Mouse (Mus musculus) thymus, postnatal 14 days (tissue): Measurements from ENCODE around the gene Tbx18.

Experiments
- DNase-seq: peaks from one replicate; pipeline ENCODE4 v3.0.0; 2021

The Tbx18 gene

DNA sequence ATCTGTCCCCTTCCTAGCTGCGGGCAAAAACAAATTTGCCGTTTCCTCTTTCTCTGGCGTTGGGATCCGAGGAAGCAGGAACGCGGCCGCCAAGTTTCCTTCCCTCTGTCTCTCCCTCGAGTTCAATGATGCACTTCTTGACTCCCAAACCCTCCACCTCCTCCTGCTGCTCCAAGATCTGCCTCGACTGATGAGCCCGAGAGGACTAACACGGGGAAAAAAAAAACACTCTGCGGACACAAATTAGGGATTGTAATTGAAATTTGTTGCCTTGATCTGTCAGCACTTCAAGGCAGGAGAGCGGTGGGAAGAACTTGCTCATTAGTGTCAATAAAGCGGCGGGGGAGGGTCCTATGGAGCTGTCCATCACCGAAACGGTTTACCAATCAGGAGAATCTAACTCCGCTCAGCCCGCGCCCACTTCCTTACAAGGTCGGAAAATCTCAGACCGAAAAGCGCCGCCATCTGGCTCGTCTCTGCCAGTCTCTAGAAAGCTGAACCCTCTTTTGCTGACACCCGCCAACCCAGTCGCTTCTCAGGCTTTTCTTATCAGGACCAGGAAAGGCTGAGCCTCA, at the start of gene Tbx18:
TSS of gene Tbx18 (minus strand) at position 300 of the 575 bp plus-strand sequence.
- DNase-seq, result no peak

DNA sequence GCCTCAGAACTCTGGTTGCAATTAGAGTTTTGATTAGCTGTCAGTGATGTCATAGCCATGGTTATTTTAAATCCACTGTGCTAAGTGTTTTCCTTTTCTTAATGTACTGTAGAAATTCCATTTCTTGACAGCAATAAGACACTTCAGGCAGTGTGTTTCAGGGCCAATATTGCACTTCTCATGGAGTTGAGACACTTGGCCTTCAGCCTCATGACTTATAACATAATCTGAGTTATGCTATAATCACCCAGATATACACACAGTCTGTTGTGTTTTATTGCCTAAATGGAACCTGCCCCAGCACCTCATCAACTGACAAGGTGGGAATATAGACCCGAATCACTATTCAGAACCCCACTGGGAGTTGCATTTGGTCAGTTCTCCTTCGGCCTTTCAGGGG, 42.9 kb upstream of the Tbx18 start:
- DNase-seq, result no peak

DNA sequence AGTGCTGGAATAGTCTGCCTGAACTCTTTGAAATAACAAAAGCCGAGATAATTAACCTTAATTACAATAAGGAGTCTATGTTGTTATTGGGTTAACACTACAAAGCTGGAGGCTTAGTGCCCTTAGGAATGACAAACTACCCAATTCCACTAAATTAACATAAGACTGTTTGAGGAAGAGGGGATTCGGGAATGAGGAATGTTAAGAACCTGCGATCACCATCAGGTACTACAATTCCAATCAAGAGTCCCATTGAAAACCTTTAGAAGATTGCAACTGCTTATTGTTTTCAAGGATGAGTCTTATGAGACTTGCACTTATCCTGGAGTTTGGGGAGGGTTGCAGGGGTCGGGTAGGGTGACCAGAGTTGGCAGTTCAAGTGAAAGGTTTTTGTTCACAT, 24.6 kb upstream of the Tbx18 start:
- no peak for DNase-seq

DNA sequence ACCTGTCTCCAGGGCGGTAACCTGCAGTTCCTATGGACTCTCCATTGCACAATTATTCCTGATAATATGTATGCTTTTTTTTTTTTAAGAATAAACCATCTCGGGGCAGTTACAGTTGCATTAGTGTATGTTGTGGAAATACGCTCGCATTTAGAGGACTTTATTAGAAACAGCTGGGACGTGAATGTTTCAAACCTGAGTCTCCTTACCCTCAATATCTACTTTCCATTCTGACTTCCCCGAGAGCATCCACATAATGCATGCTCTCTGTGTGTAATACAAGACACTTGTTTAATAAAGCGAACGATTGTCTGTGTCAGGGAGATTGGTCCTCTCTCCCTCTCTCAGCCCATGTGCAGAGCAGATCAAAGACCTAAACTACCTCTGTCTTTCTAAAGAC, 10.5 kb upstream of the Tbx18 start:
- no peak for DNase-seq

DNA sequence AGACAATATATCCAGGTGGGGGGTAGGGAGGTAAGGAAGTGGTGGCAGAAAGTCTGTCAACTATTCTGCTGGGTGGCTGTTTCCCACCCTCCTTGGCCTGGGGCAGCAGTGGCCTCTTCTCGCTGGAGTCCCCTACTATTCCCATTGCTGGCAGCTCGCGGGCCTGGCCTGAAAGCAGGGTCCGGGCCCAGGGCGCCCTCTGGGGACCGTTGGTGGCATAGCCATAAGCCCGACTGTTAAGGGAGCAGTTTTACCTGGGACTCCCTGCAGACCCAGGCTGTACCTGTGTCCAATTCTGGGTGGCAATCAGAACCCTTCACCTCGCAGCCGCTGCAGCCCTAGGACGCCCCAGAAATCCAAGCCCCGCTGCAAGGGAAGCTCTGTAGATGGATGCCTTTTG, 9.6 kb upstream of the Tbx18 start:
- no peak for DNase-seq

DNA sequence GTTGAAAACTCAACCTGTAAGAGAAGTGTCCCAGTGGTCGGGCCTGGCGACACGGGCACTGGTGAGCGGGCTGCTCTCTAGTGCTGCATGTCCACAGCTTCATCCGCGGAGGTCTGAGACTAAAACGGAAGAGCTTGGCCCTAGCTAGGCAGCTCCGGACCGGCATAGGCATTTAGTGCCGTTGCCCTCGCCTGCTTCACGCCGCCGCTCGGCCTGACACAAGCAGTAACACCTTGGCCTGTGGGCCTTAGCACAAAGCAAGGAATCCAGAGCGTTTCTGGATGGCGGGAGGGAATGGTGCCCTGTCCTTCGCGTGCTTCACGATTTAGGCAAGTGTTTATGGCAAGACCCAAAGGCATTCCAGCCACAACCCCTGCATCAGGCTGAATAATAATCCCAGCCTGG, 9.2 kb upstream of the Tbx18 start:
- DNase-seq, result no peak

DNA sequence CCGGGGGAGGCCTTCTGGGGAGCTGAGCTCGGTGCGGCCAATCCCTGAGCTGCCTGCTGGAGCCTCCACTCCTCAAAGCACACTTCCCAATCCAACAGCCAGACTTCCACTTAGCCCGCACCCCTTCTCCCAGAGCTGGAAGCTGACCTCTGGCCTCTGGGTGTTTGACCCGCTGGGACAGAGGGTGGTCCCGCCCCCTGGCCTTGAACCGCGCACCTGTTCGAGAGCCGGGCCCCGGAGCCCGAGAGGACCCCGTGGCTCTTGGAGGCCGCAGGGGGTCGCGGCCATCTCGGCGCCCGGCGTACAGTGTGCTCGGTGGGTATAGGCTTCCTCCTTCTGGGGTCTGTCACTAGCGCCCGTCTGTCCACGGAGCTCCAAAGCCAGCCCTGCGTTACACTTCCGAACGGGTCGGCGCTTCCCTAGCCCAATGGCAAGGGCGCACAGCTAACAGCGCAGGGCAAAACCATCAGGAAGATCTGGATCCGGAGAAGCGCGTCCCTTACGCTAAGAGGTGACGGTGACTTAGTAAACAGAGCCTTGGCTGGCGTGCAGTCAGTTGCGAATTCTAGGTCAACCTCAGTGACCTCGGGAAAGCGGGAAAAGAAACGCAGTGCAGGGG, 8.6 kb upstream of the Tbx18 start:
- no peak for DNase-seq

DNA sequence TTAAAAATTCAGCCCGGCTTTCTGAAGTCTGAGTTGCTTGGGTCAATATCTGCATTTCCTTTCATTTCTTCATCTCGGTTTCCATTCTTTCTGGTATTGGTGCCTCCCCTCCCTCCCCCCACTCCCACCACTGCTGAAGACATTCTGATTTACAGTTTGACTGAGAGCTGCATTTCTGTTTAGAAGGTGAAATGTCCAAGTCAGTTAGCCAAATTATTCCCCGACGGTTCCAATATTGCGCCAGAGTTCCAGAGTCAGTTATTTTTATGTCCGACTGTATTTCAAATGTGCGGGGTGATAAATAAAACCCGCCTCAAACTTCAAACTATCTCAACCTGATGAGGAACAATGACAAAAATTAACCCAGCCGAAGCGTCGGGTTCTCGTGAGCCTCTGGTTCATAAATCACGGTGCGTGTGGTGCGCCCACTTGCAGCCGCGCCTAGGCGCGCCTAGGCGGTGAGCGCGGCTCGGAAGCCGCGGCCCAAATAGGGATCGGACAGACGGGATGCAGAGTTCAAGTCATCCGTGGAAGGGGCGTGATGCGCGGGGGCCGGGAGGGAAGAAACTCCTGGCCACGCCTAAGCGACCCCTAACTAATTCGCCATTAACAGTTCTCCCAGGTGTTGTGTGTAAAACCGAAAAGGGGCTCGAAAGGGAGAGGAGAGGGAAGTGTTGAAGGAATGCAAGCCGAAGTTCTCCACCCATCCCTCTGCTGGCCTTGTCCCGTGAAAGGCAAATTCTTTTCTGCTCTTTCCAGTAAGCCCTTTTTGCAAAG, 7.9 kb upstream of the Tbx18 start:
- no peak for DNase-seq

DNA sequence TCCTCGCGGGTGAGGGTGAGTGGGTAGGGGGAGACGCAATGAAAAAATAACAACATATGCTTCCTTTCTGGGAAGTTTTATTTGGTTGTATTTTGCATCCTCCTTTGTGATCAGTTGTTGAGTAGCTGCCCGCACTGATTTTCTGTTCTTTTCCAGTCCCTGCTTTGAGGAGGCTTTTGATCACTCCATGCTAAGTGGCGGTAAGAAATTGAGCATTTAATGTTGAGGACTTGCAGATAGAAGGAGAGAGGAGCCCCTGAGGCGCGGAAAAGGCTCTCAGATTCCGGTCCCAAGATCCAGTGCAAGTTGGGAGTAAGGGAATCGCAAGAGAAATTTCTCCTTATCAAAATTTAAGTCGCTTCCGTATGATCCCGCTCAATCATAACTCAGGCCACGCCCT, 7.1 kb upstream of the Tbx18 start:
- DNase-seq, result no peak

DNA sequence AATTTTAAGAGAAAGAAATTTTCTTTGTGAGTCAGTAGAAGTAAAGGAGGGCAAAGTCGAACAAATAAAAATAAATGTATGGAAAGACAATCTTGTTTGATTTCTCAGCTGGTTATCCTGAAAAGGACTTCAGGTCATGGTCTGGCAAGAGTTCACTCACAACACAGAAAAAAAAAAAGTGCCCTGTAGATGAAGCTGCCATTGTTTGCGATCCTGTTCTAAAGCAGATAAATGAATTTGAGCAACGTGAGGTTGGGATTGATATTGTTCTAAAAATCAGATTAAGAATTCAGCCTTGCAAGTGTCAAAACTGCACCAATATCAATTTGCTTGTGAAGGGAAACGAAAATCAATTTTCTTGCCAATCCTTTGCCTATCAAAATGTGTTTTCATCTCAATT, 6.2 kb upstream of the Tbx18 start:
- DNase-seq, result no peak

DNA sequence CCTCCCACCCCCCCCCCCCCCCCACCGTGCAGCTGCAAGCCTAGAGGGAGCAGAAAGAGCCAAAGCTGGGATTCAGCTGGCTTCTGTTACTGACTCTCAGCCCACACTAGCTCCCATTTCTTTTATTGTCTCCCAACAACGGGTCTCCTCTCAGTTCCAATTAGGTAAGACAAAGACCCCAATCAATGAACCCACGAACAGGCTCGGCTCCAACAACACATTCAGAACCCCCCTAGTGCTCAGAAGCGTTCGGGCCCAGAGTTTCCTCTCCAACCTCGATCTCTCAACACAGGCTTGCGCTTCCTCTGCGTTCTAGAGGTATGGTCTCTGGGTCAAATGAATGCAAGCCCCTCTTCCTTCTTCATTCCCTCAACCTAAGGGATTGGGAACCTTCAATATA, 4.0 kb upstream of the Tbx18 start:
- DNase-seq, result no peak

DNA sequence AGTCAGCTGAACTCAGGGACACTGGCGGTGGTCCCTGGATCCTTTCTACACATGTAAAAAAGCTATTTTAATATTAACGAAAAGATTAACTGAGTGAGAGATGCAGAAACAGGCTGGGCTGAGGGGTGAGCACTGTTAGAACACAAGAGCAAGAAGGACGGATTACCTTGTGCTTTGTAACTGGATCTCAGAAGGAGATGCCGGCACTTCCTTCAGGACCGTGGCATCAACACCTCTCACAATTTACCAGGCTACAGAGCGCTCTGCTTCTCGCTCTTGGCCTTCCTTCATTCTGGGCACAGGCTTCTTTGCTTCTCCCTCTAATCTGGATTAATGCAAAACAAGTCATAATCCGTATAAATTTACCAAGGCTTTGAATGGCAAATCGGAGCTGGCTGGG, 3.6 kb upstream of the Tbx18 start:
- no peak for DNase-seq

DNA sequence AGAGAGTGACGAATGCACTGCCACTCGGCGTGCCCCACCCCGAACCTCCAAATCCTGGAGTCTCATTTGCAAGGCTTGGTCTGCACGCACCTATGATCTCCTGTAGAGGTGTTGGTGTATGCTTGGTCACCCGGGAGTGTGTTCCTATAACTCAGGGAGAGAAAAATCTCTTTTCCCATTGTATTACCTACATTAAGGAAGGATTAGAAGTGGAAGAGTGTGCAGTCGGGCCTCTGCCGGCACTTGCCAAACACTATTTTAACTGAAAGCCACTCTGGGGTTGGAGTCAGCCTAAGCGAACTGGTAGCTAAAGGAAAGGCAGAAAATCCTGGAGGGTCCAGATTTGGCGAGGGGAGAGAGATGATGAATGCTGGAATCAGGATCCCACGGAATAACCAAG, 2.7 kb upstream of the Tbx18 start:
- no peak for DNase-seq

DNA sequence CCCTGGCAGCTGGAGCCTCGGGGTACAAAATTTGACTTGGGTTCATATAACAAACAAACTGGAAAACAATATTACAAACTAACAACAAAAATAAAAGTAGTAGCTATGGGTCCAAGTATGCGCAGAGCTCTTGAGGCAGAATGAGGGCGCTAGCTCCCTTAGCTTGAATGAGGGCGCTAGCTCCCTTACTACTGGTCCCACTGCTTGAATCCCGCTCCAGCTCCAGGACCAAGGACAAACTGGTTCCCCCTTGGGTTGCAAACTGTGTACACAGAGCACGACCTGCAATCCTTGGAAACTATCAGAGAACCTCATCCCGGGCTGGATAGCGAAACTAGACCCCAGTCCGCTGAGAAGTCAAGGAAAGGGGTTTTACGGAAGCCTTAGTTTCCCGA, 2.2 kb upstream of the Tbx18 start:
- no peak for DNase-seq

DNA sequence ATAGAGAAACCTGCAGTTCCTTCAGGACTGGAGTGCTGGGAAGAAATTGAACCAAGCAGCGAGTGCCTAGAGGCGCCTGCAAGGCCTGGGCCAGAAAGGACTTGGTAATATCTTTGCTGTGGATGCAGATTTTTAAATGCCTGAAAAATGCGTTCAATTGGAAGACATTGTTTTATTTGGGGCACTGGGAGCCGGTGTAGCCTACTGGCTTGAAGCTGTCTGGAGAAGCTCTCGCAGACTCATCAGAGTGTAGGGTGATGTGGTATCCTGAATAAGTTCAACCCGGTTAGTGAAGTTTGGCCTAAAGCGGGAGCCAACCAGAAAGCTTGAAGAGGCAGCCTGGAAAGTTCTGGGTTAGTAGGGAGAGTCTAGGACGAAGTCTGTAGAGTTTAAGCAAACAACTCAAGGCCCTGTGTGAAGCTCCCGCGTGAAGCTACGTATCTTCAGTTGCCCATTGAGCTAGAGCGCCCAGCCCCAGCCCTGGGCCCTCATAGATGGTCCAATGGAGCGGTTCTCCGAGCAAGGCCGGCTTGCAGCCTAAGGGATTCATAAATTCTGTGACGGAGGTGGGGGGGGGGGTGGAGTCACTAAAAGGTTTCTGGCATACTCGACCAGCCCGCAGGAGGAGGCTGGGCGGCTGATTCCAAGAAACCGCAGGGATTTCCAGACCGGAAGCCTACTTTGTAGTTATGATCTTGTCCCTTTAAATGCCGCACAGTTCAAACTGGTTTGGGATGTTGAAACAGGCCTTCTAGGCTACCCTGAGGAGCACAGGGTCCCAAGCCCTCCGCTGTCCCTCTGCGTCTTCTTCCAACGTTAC, 1.6 kb upstream of the Tbx18 start:
- no peak for DNase-seq

DNA sequence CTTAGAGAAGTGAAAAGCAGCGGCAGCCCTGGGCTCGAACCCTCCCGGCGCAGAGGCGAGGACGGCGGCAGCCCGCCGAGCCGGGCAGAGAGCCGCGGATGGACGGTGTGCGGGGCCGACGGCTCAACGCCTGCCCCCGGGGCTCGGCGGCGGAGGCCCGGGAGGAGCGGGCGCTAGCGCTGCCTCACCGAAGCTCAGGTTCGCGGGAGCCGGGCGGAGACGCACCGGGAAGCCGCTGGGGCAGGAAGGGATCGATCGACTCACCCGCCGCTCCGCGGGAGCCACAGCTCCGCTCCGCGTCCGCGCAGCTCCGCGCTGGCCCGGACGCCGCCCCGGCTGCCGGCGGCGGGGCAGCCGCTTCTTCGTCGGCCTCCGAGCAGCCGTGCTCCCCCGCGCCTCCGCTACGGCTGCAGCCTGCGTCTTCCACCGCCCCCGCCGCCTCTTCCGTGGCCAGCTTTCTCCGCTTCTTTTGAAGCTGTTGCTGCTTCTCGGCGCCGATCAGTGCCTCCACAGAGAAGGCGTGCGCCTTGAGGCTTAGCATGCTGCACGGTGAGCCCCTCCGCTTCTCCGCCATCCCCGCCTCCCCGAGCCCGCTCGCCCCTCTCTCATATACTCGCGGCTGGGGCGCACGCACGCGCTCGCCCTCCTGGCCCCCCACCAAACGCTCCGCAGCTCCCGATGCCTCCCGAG, 644 bp downstream of the Tbx18 start:
- DNase-seq, result no peak

DNA sequence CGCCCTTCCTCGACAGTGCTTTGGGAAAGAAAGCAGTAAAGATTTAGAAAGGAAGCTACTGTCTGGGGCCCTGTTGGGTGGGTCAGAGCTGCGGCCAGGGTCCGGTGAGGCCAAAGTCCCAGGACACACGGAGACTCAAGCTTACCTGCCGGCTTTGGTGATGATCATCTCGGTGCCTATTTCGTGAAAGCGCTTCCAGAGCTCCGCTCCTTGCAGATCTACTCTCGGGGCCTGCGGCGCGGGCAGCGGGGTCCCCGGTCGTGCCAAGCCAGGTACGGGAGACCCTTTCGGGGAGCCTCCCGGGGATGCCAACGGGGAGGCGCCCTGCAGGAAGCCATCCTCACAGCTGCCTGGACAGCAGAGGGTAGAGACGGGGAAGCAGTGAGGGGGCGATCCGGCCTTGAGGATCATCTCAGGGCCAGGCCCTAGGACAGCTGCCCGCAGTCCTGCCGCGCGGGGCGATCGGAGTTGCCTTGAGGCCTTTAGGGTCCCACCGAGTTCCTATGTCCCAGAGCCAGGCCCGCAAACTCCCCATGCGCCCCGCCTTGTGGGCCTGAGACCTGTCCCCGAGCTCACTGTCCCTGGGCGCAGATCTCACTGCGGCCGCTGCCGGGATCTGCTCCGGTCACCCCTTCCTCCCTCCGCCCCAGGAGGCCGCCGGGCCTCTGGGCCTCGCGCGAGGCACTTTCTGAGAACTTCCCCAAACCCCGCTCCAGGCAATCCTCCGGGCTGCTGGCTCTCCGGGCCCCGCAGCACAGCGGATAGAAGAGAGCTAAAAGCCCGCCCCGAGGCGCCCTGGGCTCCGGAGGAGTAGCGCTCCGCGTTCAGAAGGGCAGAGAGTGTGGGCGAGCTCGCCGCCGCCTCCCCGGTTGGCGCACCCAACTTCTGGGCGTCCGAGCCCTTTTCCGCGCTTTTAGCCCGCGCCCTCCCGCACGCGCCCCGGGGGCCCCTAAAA, 1.5 kb downstream of the Tbx18 start:
- no peak for DNase-seq

DNA sequence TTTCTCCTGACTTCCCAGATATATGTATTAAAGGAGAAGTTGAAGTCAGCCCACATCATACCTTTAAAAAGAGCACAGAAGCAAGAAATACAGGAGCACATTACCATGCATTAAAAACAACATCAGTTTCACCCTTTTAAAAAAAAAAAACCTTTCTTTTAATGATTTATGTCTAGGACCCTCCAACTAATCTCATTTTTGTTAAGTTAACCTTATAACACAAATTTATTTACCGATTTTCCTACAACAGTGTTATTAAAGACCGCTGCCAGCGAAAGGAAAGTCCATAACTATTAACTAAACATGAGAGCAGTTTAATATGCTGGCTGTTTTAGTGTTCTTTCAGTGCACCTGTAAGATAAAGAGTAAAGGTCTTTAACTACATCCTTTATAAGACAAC, 3.0 kb downstream of the Tbx18 start:
- no peak for DNase-seq

DNA sequence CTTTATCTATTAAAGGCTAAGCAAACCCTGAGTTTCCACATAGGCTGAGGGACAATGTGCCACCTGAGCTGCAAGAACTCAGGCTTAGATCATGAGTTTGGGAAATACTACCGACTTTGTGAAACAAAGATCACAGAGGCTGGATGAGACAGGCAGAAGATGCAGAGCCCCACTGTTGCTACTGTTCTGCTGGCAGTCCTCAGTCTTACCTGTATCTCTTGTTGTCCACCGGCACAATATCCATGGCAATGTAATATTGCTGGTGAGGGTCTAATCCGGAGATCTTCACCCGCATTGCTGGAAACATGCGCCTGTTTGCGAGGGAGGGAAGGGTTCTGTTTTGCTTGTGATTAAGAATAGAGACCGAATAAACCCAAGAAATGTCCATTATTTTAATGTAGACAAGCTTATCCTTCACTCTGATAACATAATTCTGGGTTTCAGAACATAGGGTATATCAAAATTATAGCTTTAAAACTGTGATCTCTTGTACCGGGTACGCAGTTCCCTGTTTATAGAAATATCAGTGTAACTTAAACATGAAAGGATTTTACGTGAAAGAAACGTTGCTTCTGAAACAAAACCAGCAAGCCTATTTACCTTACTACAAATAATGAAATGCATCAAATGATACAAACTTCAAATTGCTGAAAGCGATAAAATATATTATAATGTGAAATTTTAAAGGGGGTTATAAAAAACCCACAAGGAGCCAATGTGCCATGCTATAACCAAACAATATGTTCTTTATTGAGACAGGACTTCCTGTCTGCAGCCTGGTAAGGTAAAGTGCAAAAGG, 3.7 kb downstream of the Tbx18 start:
- DNase-seq, result no peak

DNA sequence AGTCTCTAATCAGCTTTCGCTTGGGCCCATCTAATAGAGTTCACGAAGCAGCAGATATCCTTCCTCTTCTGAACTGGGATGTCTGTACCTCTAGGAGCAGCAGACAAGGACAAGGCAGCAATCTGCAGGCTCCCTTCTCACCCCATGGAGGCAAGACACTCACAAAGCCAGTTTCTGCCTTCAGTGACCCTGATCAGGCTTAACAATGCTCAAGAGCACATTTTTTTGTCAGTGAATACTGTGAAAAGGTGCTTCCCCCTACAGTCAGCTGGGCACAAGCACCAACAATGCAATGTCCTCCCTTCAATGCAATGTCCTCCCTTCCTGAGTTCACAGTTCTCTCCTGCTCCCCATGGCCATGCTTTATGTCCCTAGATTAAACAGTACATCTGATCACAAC, 9.3 kb downstream of the Tbx18 start:
- DNase-seq, result no peak

DNA sequence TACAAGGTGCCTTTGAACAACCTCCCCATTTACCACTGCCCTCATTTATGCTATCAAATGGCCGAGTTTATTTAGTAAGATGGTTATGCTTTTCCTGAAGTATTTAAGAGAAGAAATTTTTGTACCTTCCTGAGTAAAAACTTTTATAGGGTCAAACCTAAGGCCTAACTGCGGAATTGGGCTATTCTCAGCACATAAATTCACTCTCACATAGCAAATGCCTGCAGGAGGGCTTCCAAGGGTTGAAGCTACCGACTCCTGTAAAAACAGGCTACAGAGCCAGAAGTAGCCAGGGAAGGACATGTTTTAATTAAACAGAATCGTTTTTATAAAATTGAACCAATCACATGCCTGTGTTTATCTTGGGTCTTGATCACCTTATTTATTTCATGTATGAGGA, 20.7 kb downstream of the Tbx18 start:
- DNase-seq, result no peak
